ENCODE assay signal across 8 mouse cellular contexts in genomic region chr7:80904921-80905515, GRCm38 (mm10). TPM values are rescaled to one million over a fixed set of nuclear protein-coding genes. Genes with fewer than 3 reads are reported as not detected.
DNase-seq lines count a peak whose midpoint lies in the region; ATAC-seq and TF ChIP-seq lines count a peak whose summit lies in the region.

TSS of gene Nmb (minus strand) at chr7:80905076.

- ATAC-seq in erythroid progenitor cell, adult 5-6 weeks (replicated peaks; ENCODE audit: low FRiP score, poor library complexity, severe bottlenecking), result peak; percentile 55; the same call in 1 of the 2 replicates
- no peak for ATAC-seq in liver, embryonic 13.5 days (ENCODE audit: low read depth)
- ATAC-seq in stomach, postnatal 0 days (ENCODE audit: low FRiP score, low TSS enrichment), result peak; percentile 60; the same call in 1 of the 2 replicates

- H3K9me3 ChIP-seq in heart, embryonic 10.5 days, result no peaks in the 10 kb centered on the region
- H3K9me3 ChIP-seq in liver, embryonic 13.5 days (replicated peaks), result no peaks in the 10 kb centered on the region
- H3K9me3 ChIP-seq in stomach, postnatal 0 days (ENCODE audit: control insufficient read depth, low read length), result no peaks in the 10 kb centered on the region

- no peak for TF ChIP-seq EP300 in stomach, postnatal 0 days (optimal IDR thresholded peaks at IDR 0.05)

- whole genome bisulfite sequencing in heart, embryonic 10.5 days, result 3% methylated on average over 19 of the region's 19 CpGs
- WGBS in liver, embryonic 13.5 days (ENCODE audit: insufficient replicate concordance), result 3% methylated on average over 19 of the region's 19 CpGs
- 4% methylated on average over 19 of the region's 19 CpGs for WGBS in stomach, postnatal 0 days

- peaks cover 36% of the 10 kb centered on the region for H3K36me3 ChIP-seq in heart, embryonic 10.5 days
- 0 out of 2 replicates have a peak, but pooled peaks cover 5% of the 10 kb centered on the region for H3K36me3 ChIP-seq in liver, embryonic 13.5 days
- peaks cover 4% of the 10 kb centered on the region; the same call in 1 of the 2 replicates for H3K36me3 ChIP-seq in stomach, postnatal 0 days (ENCODE audit: control insufficient read depth, insufficient read depth, low read length)

- H3K27ac ChIP-seq in brown adipose tissue, adult 24 weeks (replicated peaks; ENCODE audit: low read depth, low read length), result no peak within 1 kb of the TSS
- peak within 1 kb of the TSS; percentile 66 for H3K27ac ChIP-seq in heart, embryonic 10.5 days
- H3K27ac ChIP-seq in liver, embryonic 13.5 days, result no peak within 1 kb of the TSS
- H3K27ac ChIP-seq in stomach, postnatal 0 days (replicated peaks), result no peak within 1 kb of the TSS

- peaks cover 8% of the 10 kb centered on the region for H3K4me1 ChIP-seq in brown adipose tissue, adult 24 weeks (ENCODE audit: control insufficient read depth, insufficient read depth, insufficient read length, low read length)
- H3K4me1 ChIP-seq in heart, embryonic 10.5 days, result peaks cover 30% of the 10 kb centered on the region
- H3K4me1 ChIP-seq in liver, embryonic 13.5 days (replicated peaks), result peaks cover 36% of the 10 kb centered on the region
- 0 out of 2 replicates have a peak, but pooled peaks cover 3% of the 10 kb centered on the region for H3K4me1 ChIP-seq in stomach, postnatal 0 days (replicated peaks; ENCODE audit: control insufficient read depth, insufficient read depth)

- peak within 1 kb of the TSS; percentile 88 for H3K4me2 ChIP-seq in liver, embryonic 13.5 days
- peak within 1 kb of the TSS; percentile 78 for H3K4me2 ChIP-seq in stomach, postnatal 0 days (replicated peaks; ENCODE audit: low read depth)

- peaks cover 5% of the 10 kb centered on the region; the same call in 1 of the 2 replicates for H3K27me3 ChIP-seq in heart, embryonic 10.5 days (ENCODE audit: insufficient read depth, poor library complexity, severe bottlenecking)
- H3K27me3 ChIP-seq in liver, embryonic 13.5 days, result no peaks in the 10 kb centered on the region
- no peaks in the 10 kb centered on the region for H3K27me3 ChIP-seq in stomach, postnatal 0 days (ENCODE audit: control insufficient read depth, insufficient read depth, low read length)

- DNase-seq in CD4-positive helper T cell, adult 2 months (ENCODE audit: low read depth, low spot score), result peak; percentile 59
- peak; percentile 84 for DNase-seq in heart, embryonic 10.5 days (ENCODE audit: low spot score)
- DNase-seq in kidney, adult 8-10 months, result peak; percentile 53 to 65
- peak; percentile 45 for DNase-seq in liver, embryonic 13.5 days
- peak; percentile 60 for DNase-seq in naive thymus-derived CD4-positive, alpha-beta T cell, adult 2 months (ENCODE audit: low read depth)
- DNase-seq in stomach, postnatal 0 days (ENCODE audit: low spot score), result peak; percentile 78

- H3K9ac ChIP-seq in liver, embryonic 13.5 days, result peak within 1 kb of the TSS; percentile 72
- H3K9ac ChIP-seq in stomach, postnatal 0 days (ENCODE audit: low read length), result peak within 1 kb of the TSS; percentile 58

- H3K4me3 ChIP-seq in brown adipose tissue, adult 24 weeks (ENCODE audit: insufficient read depth, low read depth, low read length), result peak within 1 kb of the TSS; percentile 59
- H3K4me3 ChIP-seq in heart, embryonic 10.5 days, result peak within 1 kb of the TSS; percentile 59
- H3K4me3 ChIP-seq in liver, embryonic 13.5 days (replicated peaks), result peak within 1 kb of the TSS; percentile 60
- H3K4me3 ChIP-seq in stomach, postnatal 0 days (ENCODE audit: low read depth, low read length), result peak within 1 kb of the TSS; percentile 43

- TF ChIP-seq CTCF in stomach, postnatal 0 days (IDR thresholded peaks at IDR 0.05; ENCODE audit: low read depth), result no peak

RNA-seq across cellular contexts. Expression of gene Nmb, which starts in this region (rescaled TPM):
- polyA plus RNA-seq in brown adipose tissue, adult 24 weeks (2012; ENCODE audit: insufficient read depth, insufficient read length, missing spikeins), result 7.3 and 9.1 TPM in 2 replicates
- total RNA-seq in erythroid progenitor cell, adult 5-6 weeks (2015; ENCODE audit: low replicate concordance), result 17.6 TPM in 1 of 2 replicates, not detected in the other
- total RNA-seq in erythroid progenitor cell, adult 5-6 weeks (2017; ENCODE audit: low replicate concordance), result 2.9 TPM in 1 of 2 replicates, not detected in the other
- polyA plus RNA-seq in heart, embryonic 10.5 days (2016; fragmentation: Nextera tagmentation; extraction: Ambion mirVana), result 4.9 and 6.5 TPM in 2 replicates
- 1.5 and 1.6 TPM in 2 replicates for polyA plus RNA-seq in liver, embryonic 13.5 days (2015; fragmentation: Nextera tagmentation; extraction: Ambion mirVana)
- 1.9 and 3.3 TPM in 2 replicates for polyA plus RNA-seq in stomach, postnatal 0 days (2015; fragmentation: Nextera tagmentation; extraction: Ambion mirVana)
